ENCODE assay signal across 18 mouse cellular contexts in the genomic region with DNA sequence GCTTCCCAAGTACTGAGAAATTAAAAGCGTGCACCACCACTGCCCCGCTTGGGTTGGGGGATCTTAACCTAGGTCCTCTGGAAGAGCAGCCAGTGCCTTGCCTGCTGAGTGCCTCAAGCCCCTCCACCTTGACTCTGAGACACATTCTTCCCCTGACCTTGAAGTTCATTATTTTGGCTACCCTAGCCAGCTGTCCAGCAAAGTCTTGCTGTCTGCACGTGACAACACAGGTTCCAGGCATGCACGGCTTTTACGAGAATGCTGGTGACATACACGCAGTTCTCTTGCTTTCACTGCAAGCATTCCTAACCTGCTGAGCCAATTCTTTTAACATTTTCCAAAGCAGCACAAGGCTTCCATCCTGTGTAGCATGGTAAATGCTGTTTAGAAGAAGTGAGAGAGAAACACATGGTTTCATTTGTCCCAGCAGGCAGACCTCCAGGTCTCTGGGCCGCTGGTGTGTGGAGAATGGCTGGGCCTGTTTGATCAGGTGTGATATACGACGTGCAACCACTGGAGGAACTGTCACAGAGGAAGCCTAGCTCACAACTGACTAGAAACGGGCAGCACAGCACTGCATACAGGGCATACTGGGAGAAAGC. TPM values are rescaled to one million over a fixed set of nuclear protein-coding genes. Genes with fewer than 3 reads are reported as not detected.
DNase-seq lines count a peak whose midpoint lies in the region; ATAC-seq and TF ChIP-seq lines count a peak whose summit lies in the region.
"Had no signal": no experiment of that assay in that cellular context is flagged by ENCODE, and none has a peak within 500 bp of the region (broad histone marks: within the 10 kb centered on the region; RNA-seq: fewer than 3 reads in every experiment).

No protein-coding gene starts in this region.

- H3K27ac ChIP-seq in embryonic facial prominence, embryonic 15.5 days (replicated peaks), result peak overlapping the region; percentile 28; the same call in 1 of the 2 replicates
- no peak overlapping the region for H3K27ac ChIP-seq in embryonic facial prominence, embryonic 10.5 days (replicated peaks)
- no peak overlapping the region for H3K27ac ChIP-seq in ES-Bruce4 (ENCODE audit: insufficient read depth, low read length)
- H3K27ac ChIP-seq in limb, embryonic 10.5 days, result peak overlapping the region; percentile 56
- H3K27ac ChIP-seq in midbrain, embryonic 13.5 days, result no peak overlapping the region
- H3K27ac ChIP-seq: layer of hippocampus, adult 2 months had no signal

- TF ChIP-seq EP300 in ES-Bruce4 (IDR thresholded peaks at IDR 0.05; ENCODE audit: insufficient read depth, low read depth, low read length), result peak; percentile 57; the same call in 1 of the 2 replicates

- ATAC-seq in embryonic facial prominence, embryonic 15.5 days (ENCODE audit: insufficient number of reproducible peaks, low FRiP score, low TSS enrichment, low read depth), result no peak
- no peak for ATAC-seq in midbrain, embryonic 13.5 days
- ATAC-seq: inflammation-experienced regulatory T-cells, adult 6 months; Patski had no signal

- TF ChIP-seq POLR2A in ES-Bruce4 (IDR thresholded peaks at IDR 0.05; ENCODE audit: insufficient read depth, low read length), result no peak

- DNase-seq in embryonic facial prominence, embryonic 10.5 days (ENCODE audit: low spot score), result no peak
- peak; percentile 26 for DNase-seq in kidney, adult 11 months
- no peak for DNase-seq in kidney, adult 9 months
- peak; percentile 66 for DNase-seq in limb, embryonic 10.5 days (ENCODE audit: low spot score)
- no peak for DNase-seq in frontal cortex, adult 2 months (ENCODE audit: extremely low spot score in 1 of 2, low spot score in 1 of 2)
- DNase-seq: cerebellum, adult 2 months; gastrocnemius, postnatal 25 days; liver; lung, adult 18-20 months; lung, postnatal 36 days had no signal

- H3K4me1 ChIP-seq in embryonic facial prominence, embryonic 15.5 days, result peaks cover 17% of the 10 kb centered on the region
- peaks cover 32% of the 10 kb centered on the region for H3K4me1 ChIP-seq in embryonic facial prominence, embryonic 10.5 days
- H3K4me1 ChIP-seq in ES-Bruce4 (ENCODE audit: control insufficient read depth, insufficient read depth, low read length), result peaks cover 15% of the 10 kb centered on the region
- H3K4me1 ChIP-seq in limb, embryonic 10.5 days, result peaks cover 49% of the 10 kb centered on the region
- H3K4me1 ChIP-seq in midbrain, embryonic 13.5 days (replicated peaks), result peaks cover 33% of the 10 kb centered on the region

- H3K4me3 ChIP-seq in embryonic facial prominence, embryonic 15.5 days (replicated peaks), result no peak overlapping the region
- H3K4me3 ChIP-seq in embryonic facial prominence, embryonic 10.5 days, result no peak overlapping the region
- H3K4me3 ChIP-seq in ES-Bruce4 (ENCODE audit: low read depth, low read length), result no peak overlapping the region
- H3K4me3 ChIP-seq in limb, embryonic 10.5 days, result no peak overlapping the region
- no peak overlapping the region for H3K4me3 ChIP-seq in midbrain, embryonic 13.5 days (replicated peaks)
- H3K4me3 ChIP-seq: layer of hippocampus, adult 2 months; myocyte had no signal

- H3K4me2 ChIP-seq in embryonic facial prominence, embryonic 15.5 days (replicated peaks), result no peak overlapping the region
- H3K4me2 ChIP-seq in midbrain, embryonic 13.5 days (replicated peaks), result no peak overlapping the region
- H3K4me2 ChIP-seq: midbrain, embryonic 11.5 days had no signal

- H3K9me3 ChIP-seq in embryonic facial prominence, embryonic 15.5 days (replicated peaks), result no peaks in the 10 kb centered on the region
- H3K9me3 ChIP-seq in embryonic facial prominence, embryonic 10.5 days, result no peaks in the 10 kb centered on the region
- no peaks in the 10 kb centered on the region for H3K9me3 ChIP-seq in ES-Bruce4 (replicated peaks; ENCODE audit: control insufficient read depth, insufficient read depth, low read length, poor library complexity, severe bottlenecking)
- no peaks in the 10 kb centered on the region for H3K9me3 ChIP-seq in limb, embryonic 10.5 days (replicated peaks)
- no peaks in the 10 kb centered on the region for H3K9me3 ChIP-seq in midbrain, embryonic 13.5 days

- no peak for TF ChIP-seq CTCF in ES-Bruce4 (IDR thresholded peaks at IDR 0.05; ENCODE audit: low read depth, low read length)

- H3K9ac ChIP-seq in embryonic facial prominence, embryonic 15.5 days, result no peak overlapping the region
- no peak overlapping the region for H3K9ac ChIP-seq in ES-Bruce4 (ENCODE audit: low read depth, poor library complexity, severe bottlenecking)
- no peak overlapping the region for H3K9ac ChIP-seq in midbrain, embryonic 13.5 days (replicated peaks)

- H3K36me3 ChIP-seq in embryonic facial prominence, embryonic 15.5 days, result no peaks in the 10 kb centered on the region
- H3K36me3 ChIP-seq in embryonic facial prominence, embryonic 10.5 days (replicated peaks), result peaks cover 7% of the 10 kb centered on the region; the same call in 1 of the 2 replicates
- 0 out of 2 replicates have a peak, but pooled peaks cover 10% of the 10 kb centered on the region for H3K36me3 ChIP-seq in ES-Bruce4 (ENCODE audit: control insufficient read depth, insufficient read depth, low read length, poor library complexity, severe bottlenecking)
- no peaks in the 10 kb centered on the region for H3K36me3 ChIP-seq in limb, embryonic 10.5 days
- H3K36me3 ChIP-seq in midbrain, embryonic 13.5 days, result no peaks in the 10 kb centered on the region

- H3K27me3 ChIP-seq in embryonic facial prominence, embryonic 15.5 days, result no peaks in the 10 kb centered on the region
- no peaks in the 10 kb centered on the region for H3K27me3 ChIP-seq in embryonic facial prominence, embryonic 10.5 days (replicated peaks; ENCODE audit: low read depth, poor library complexity, severe bottlenecking)
- H3K27me3 ChIP-seq in ES-Bruce4 (ENCODE audit: control insufficient read depth, insufficient read depth, low read length, poor library complexity, severe bottlenecking), result no peaks in the 10 kb centered on the region
- no peaks in the 10 kb centered on the region for H3K27me3 ChIP-seq in limb, embryonic 10.5 days (ENCODE audit: low read depth, poor library complexity, severe bottlenecking)
- H3K27me3 ChIP-seq in midbrain, embryonic 13.5 days, result no peaks in the 10 kb centered on the region
- H3K27me3 ChIP-seq: Patski had no signal

- 63% methylated on average over 10 of the region's 10 CpGs for WGBS in embryonic facial prominence, embryonic 15.5 days
- WGBS in embryonic facial prominence, embryonic 10.5 days, result 84% methylated on average over 10 of the region's 10 CpGs
- WGBS in limb, embryonic 10.5 days, result 50% methylated on average over 10 of the region's 10 CpGs
- 87% methylated on average over 10 of the region's 10 CpGs for WGBS in midbrain, embryonic 13.5 days

RNA-seq across cellular contexts. Expression of a gene that starts 27.4 kb away (rescaled TPM):
- polyA plus RNA-seq in embryonic facial prominence, embryonic 15.5 days (2015; fragmentation: Nextera tagmentation; extraction: Ambion mirVana), result 9.3 and 10.3 TPM in 2 replicates
- 9.5 and 9.6 TPM in 2 replicates for polyA plus RNA-seq in embryonic facial prominence, embryonic 10.5 days (2016; fragmentation: Nextera tagmentation; extraction: Ambion mirVana)
- 64.8 and 67.7 TPM in 2 replicates for polyA plus RNA-seq in ES-Bruce4 (2011; ENCODE audit: insufficient read depth, insufficient read length, low read depth, missing spikeins)
- 8.0 and 9.5 TPM in 2 replicates for polyA plus RNA-seq in limb, embryonic 10.5 days (2016; fragmentation: Nextera tagmentation; extraction: Ambion mirVana)
- polyA plus RNA-seq in midbrain, embryonic 13.5 days (2015; fragmentation: Nextera tagmentation; extraction: Ambion mirVana), result 10.4 and 12.5 TPM in 2 replicates
- polyA plus RNA-seq in frontal cortex, adult 2 months (2012; rRNA removed), result 29.1 and 33.8 TPM in 2 replicates

RNA-seq across cellular contexts. Expression of a gene that starts 47.3 kb away (rescaled TPM):
- 5.9 and 9.7 TPM in 2 replicates for polyA plus RNA-seq in embryonic facial prominence, embryonic 15.5 days (2015; fragmentation: Nextera tagmentation; extraction: Ambion mirVana)
- 4.1 and 4.8 TPM in 2 replicates for polyA plus RNA-seq in embryonic facial prominence, embryonic 10.5 days (2016; fragmentation: Nextera tagmentation; extraction: Ambion mirVana)
- polyA plus RNA-seq in ES-Bruce4 (2011; ENCODE audit: insufficient read depth, insufficient read length, low read depth, missing spikeins), result 4.6 and 6.7 TPM in 2 replicates
- 6.3 and 7.6 TPM in 2 replicates for polyA plus RNA-seq in limb, embryonic 10.5 days (2016; fragmentation: Nextera tagmentation; extraction: Ambion mirVana)
- polyA plus RNA-seq in midbrain, embryonic 13.5 days (2015; fragmentation: Nextera tagmentation; extraction: Ambion mirVana), result 4.4 and 5.3 TPM in 2 replicates
- 1.6 and 2.0 TPM in 2 replicates for polyA plus RNA-seq in frontal cortex, adult 2 months (2012; rRNA removed)

RNA-seq across cellular contexts. Expression of a gene that starts 50.5 kb away (rescaled TPM):
- polyA plus RNA-seq in embryonic facial prominence, embryonic 15.5 days (2015; fragmentation: Nextera tagmentation; extraction: Ambion mirVana), result not detected in 2 replicates
- 0.10 TPM in 1 of 2 replicates, not detected in the other for polyA plus RNA-seq in embryonic facial prominence, embryonic 10.5 days (2016; fragmentation: Nextera tagmentation; extraction: Ambion mirVana)
- polyA plus RNA-seq in ES-Bruce4 (2011; ENCODE audit: insufficient read depth, insufficient read length, low read depth, missing spikeins), result 0.39 and 0.44 TPM in 2 replicates
- not detected in 2 replicates for polyA plus RNA-seq in limb, embryonic 10.5 days (2016; fragmentation: Nextera tagmentation; extraction: Ambion mirVana)
- polyA plus RNA-seq in midbrain, embryonic 13.5 days (2015; fragmentation: Nextera tagmentation; extraction: Ambion mirVana), result 0.17 and 0.23 TPM in 2 replicates
- polyA plus RNA-seq in frontal cortex, adult 2 months (2012; rRNA removed), result 0.19 and 0.28 TPM in 2 replicates
- polyA plus RNA-seq: inflammation-experienced regulatory T-cells, adult 6 months; myocyte; Patski had no signal

Comparison
In these comparisons a context has a peak if more than half of its experiments do, and no peak if none do; other contexts are left out.
1. H3K27ac ChIP-seq: peak in embryonic facial prominence, embryonic 15.5 days (single experiment) and limb, embryonic 10.5 days (single experiment); none in embryonic facial prominence, embryonic 10.5 days (single experiment), ES-Bruce4 (single experiment) and midbrain, embryonic 13.5 days (single experiment).
2. DNase-seq: peak in kidney, adult 11 months (single experiment) and limb, embryonic 10.5 days (single experiment); none in embryonic facial prominence, embryonic 10.5 days (single experiment), kidney, adult 9 months (single experiment) and frontal cortex, adult 2 months (0 of 2).